Mouse (Mus musculus) C2C12 (cell line): ENCODE measurements around the gene Ank3. TPM values are rescaled to one million over a fixed set of nuclear protein-coding genes. Genes with fewer than 3 reads are reported as not detected.

ENCODE experiments used
- H3K27me3 ChIP-seq: one replicate; pipeline ENCODE4 v1.6.1; 2011; ENCODE audit not compliant: control insufficient read depth, insufficient read depth, insufficient read length
- H3K36me3 ChIP-seq: one replicate; pipeline ENCODE4 v1.6.1; 2011; ENCODE audit not compliant: control insufficient read depth, insufficient read depth
- H3K4me3 ChIP-seq: one replicate; pipeline ENCODE4 v1.5.1; 2011; ENCODE audit warnings: mild to moderate bottlenecking, control low read depth; ENCODE audit not compliant: poor library complexity, insufficient read depth, severe bottlenecking
- H3K79me2 ChIP-seq: one replicate; pipeline ENCODE4 v1.6.1; 2011; ENCODE audit not compliant: control insufficient read depth, insufficient read depth
- H3K79me3 ChIP-seq: one replicate; pipeline ENCODE4 v1.6.1; 2011; ENCODE audit warnings: low read depth, control low read depth
- H3ac ChIP-seq: one replicate; pipeline ENCODE3; 2011; ENCODE audit warnings: low read depth; ENCODE audit not compliant: control insufficient read depth, insufficient read length
- CEBPB ChIP-seq: IDR thresholded peaks from one replicate; pipeline ENCODE4 v1.6.1; 2011; ENCODE audit warnings: low read depth, mild to moderate bottlenecking, control low read depth, moderate library complexity
- CTCF ChIP-seq: IDR thresholded peaks from one replicate; pipeline ENCODE4 v1.5.1; 2011; ENCODE audit not compliant: control insufficient read depth, insufficient read depth, insufficient read length
- FOSL1 ChIP-seq: IDR thresholded peaks from one replicate; pipeline ENCODE4 v1.8.0; 2011; ENCODE audit warnings: mild to moderate bottlenecking, low read length; ENCODE audit not compliant: poor library complexity, insufficient read depth, severe bottlenecking
- MAX ChIP-seq: IDR thresholded peaks from one replicate; pipeline ENCODE4 v1.6.1; 2011; ENCODE audit warnings: mild to moderate bottlenecking, control low read depth
- MYOD1 ChIP-seq: IDR thresholded peaks from one replicate; pipeline ENCODE4 v1.6.1; 2011; ENCODE audit warnings: low read depth; ENCODE audit not compliant: control insufficient read depth, insufficient read length
- MYOG ChIP-seq: IDR thresholded peaks from one replicate; pipeline ENCODE4 v1.6.1; 2011; ENCODE audit not compliant: control insufficient read depth, insufficient read length; ENCODE audit errors: extremely low read depth
- USF1 ChIP-seq: IDR thresholded peaks from one replicate; pipeline ENCODE4 v1.6.1; 2011; ENCODE audit warnings: low read depth, mild to moderate bottlenecking, control low read depth, moderate library complexity
- polyA plus RNA-seq: library from polyadenylated mRNA; unstranded; fragments of >200 nt; fragmentation: generic; extraction: Trizol; gene quantifications from one replicate; pipeline ENCODE4 v1.2.1, GENCODE M21; 2012; ENCODE audit warnings: missing spikeins

The Ank3 gene
- polyA plus RNA-seq, 1 experiment, result 9.8 TPM

DNA sequence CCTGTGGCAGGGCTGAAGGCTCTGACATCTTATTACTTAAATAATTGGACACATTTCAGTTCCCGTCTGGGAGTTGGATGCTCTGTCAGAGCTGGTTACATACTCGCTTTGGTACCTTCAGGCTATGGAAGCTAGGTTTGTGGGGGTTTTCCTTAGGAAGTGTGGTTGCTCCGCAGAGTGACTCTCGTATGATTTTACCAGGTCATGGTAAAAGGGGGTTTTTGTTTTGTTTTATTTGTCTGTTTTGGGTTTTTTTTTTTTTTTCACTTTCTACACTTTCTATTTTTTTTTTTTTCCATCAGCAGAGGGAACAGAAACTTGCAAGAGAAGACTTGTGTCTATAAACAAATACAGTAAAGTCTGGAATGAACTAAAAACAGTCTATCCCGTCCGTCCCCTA lies 131.8 kb downstream of the Ank3 start:
- H3K27me3 ChIP-seq, result no peaks in the 10 kb centered on the region
- H3K4me3 ChIP-seq, result no peak overlapping the region
- H3K79me2 ChIP-seq, result peaks cover 15% of the 10 kb centered on the region
- H3K36me3 ChIP-seq, result no peaks in the 10 kb centered on the region
- H3ac ChIP-seq, result no peak overlapping the region
- TF ChIP-seq CEBPB (no peak), USF1 (no peak), FOSL1 (no peak), MYOG (no peak), CTCF (no peak), MYOD1 (no peak), MAX (no peak)
- no peaks in the 10 kb centered on the region for H3K79me3 ChIP-seq

DNA sequence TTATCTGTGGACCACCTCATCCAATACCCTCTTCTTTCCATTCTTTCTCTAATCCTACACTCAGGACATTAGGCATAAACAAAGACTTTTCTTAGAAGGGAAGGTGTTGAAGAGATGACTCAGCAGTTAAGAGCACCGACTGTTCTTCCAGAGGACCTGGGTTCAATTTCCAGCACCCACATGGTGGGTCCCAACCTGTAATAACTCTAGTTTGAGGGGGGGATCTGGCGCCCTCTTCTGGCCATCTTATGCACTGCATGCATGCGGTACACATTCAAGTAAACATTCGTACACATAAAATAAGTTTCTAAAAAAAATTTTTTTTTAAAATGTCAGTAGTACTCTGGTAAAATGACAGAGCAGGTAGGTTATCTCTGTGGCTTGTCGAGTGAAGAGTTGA lies 133.0 kb downstream of the Ank3 start:
- Histone ChIP-seq H3K79me3 (peaks cover 2% of the 10 kb centered on the region), H3K4me3 (no peak overlapping the region)
- TF ChIP-seq MAX (no peak), FOSL1 (no peak), CEBPB (no peak), MYOD1 (no peak), USF1 (no peak), MYOG (no peak), CTCF (no peak)

DNA sequence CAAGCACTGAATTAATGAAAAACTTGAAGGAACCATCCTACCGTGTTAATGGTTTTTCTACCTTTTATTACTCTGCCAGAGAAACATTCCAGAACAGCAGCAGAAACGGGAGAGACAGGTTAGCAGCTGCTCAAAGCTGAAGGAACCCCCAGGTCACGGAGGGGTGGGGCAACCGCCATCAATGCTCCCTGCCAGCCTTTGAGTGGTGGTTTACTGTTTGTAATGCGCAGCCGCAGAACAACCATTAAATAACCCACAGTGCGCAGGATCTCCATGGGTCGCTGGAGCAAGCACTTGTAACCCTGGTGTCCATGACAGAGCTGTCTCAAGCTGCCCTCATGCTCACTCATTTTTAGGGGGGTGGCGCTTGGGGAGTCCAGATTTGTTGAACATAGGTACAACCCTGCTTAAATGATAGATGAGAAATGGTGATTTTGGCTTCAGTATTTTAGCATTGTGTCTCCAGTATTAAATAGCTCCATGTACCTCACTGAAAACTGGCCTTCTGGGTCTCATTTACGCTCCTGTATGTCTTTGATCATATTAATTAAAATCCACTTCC lies 133.7 kb downstream of the Ank3 start:
- Histone ChIP-seq H3K27me3 (no peaks in the 10 kb centered on the region), H3K36me3 (no peaks in the 10 kb centered on the region), H3K4me3 (no peak overlapping the region), H3K79me2 (peaks cover 33% of the 10 kb centered on the region), H3K79me3 (peaks cover 2% of the 10 kb centered on the region), H3ac (no peak overlapping the region)
- TF ChIP-seq CTCF (no peak), MYOG (no peak), MYOD1 (no peak), FOSL1 (no peak), MAX (no peak), USF1 (no peak), CEBPB (no peak)

More for the DNA sequence above, 133.0 kb downstream of the Ank3 start:
- H3K27me3 ChIP-seq, result no peaks in the 10 kb centered on the region
- no peak overlapping the region for H3ac ChIP-seq
- peaks cover 27% of the 10 kb centered on the region for H3K79me2 ChIP-seq
- no peaks in the 10 kb centered on the region for H3K36me3 ChIP-seq

- TF ChIP-seq USF1, result no peak
- TF ChIP-seq MAX, result peak; percentile 27
- Histone ChIP-seq H3ac (peak overlapping the region; percentile 79), H3K27me3 (no peaks in the 10 kb centered on the region), H3K4me3 (peak overlapping the region; percentile 27), H3K79me3 (peaks cover 6% of the 10 kb centered on the region), H3K79me2 (peaks cover 36% of the 10 kb centered on the region), H3K36me3 (no peaks in the 10 kb centered on the region)
Observed at GRCm38 (mm10) chr10:69533505-69534388, 135.2 kb downstream of the Ank3 start.

DNA sequence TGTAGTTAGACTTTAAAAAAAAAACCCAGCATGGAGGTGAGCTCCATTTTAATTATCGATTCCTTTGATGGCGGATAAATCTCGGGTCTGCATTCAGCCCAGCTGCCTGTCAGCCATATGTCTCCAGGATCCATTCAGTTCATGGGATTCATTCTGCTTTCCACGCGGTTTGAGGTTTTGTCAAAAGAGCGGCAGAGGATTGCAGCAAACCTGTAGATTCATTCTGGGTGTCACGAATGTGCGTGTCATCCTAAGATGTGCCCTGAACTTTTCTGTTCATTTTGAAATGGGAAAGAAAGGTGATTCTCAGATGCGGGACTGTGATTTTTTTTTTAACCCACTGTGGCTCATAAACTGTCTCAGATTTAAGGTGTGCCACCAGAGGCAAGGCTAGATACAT lies 136.1 kb downstream of the Ank3 start:
- Histone ChIP-seq H3ac (peak overlapping the region; percentile 12), H3K79me3 (peaks cover 6% of the 10 kb centered on the region), H3K36me3 (no peaks in the 10 kb centered on the region), H3K79me2 (peaks cover 36% of the 10 kb centered on the region), H3K4me3 (peak overlapping the region; percentile 27), H3K27me3 (no peaks in the 10 kb centered on the region)
- TF ChIP-seq CEBPB (no peak), MYOG (no peak), FOSL1 (no peak), CTCF (no peak), USF1 (no peak), MYOD1 (no peak), MAX (no peak)
